Mouse (Mus musculus) lung, adult 18-20 months (tissue): ENCODE measurements at regions not wholly inside any gene's neighbourhood (a gene's known extent, or its start where the extent isn't known, plus 50 kb on each side); places are given as distances from the start of the nearest gene placed in this dataset.

Source experiments
- DNase-seq, 2 experiments: peaks; one replicate each; pipeline ENCODE4 v3.0.0; 2022; ENCODE audit warnings: mixed read lengths in 2 of 2

DNA sequence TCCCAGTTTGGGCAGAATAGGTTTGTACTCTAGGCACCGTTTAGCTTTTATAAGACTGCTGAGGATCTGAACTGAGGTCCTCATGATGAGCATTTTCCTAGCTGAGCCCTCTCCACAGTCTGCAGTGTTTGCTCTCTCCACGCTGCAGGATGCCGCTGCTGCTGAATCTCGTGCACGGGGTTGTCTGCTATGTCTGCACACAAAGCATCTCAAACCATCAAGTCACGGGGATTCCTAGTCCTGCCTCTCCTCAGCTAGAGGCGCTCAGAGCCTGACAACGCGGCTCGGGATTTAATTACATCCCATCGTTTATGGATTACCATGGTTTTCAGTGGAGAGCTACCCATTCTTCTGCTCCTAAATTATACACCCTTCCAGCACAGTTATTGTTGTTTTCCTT is 175.6 kb downstream of the Rnf144b start:
- no peak for DNase-seq

GRCm38 (mm10) chr13:47300486-47300885 is 178.0 kb downstream of the Rnf144b start:
- no peak for DNase-seq

DNA sequence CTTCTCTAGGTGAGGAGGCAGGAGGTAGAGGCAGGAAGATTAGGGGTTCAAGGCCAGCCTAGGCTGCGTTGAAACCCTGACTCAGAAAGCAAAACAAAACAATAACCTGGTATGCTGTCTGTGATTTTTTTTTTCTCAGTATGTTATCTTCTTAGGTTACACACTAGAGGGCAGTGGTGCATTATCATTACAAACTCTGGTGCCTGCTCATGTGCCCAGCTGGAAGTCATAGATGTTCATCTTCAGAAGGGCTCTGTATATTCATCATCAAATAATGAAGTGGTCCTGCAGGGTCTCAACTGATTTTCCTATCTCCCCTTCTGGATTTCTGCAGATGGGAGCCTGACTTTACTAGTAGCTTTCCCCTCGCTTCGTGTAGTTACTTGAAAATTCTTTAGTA is 178.6 kb downstream of the Rnf144b start:
- no peak for DNase-seq

DNA sequence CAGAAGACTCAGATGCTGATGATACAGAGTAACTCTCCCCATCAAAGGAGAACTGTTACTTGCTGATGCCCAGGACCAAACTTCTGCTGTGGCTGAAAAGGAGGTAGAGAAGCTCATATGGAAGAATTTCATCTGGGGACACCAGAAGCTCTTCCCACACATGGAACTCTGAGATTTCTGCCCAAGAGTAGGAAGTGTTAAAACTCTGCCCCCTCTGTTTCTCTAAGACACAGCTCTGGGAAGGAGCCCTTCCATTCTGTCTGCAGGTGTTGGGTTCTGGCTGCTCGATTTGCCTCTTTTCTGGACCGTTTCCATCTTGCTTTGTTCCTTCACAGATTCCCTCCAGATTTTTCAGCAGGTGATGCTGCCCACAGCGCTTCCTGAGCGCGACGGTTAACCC is 187.0 kb downstream of the Rnf144b start:
- DNase-seq: no peak

DNA sequence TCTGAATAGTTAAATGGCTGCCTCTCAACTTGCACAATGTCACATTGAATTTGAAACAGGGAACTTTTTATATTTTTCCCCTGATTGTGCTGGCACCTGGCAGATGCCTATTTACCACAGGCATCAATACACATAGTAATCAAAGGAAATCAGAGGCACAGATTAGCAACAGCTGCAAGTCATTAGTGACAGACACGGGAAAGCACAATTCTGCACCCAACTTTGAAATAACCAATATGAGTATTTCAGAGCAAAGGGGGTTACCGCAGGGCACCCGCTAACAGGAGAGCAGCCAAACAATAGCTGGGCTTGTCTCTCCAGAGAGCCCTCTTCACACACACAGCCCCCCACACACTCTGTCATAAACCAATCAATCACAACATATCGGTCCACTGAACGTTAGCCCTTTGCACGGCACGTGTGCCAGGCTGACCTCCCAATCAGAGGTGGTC is 188.3 kb downstream of the Rnf144b start:
- DNase-seq: no peak

DNA sequence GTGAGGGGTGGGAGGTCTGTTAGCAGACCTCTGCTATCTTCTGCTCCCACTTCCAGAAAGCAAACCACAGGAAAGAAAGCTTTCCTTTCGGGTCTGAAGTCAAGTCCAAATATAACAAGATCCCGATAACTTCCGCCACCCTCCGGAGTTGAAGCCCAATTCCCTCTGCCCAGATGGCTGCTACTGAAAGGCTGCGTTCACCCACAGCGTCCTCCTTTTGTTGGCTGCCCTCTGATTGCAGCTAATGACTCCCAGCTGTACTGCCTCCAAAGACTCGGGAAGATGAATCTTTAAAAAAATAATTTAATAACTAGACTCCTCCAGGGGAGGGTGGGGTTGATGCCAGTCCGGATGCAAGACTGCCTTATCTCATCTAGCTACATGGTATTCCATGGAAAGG is 197.1 kb downstream of the Rnf144b start:
- DNase-seq: no peak

- DNase-seq: no peak
Observed at GRCm38 (mm10) chr13:47321876-47322275, 199.4 kb downstream of the Rnf144b start.

- no peak for DNase-seq
Observed at GRCm38 (mm10) chr13:47335996-47336684, 213.7 kb downstream of the Rnf144b start.

- no peak for DNase-seq
Observed at GRCm38 (mm10) chr13:47336865-47337441, 214.5 kb downstream of the Rnf144b start.

GRCm38 (mm10) chr13:47339411-47339810 is 217.0 kb downstream of the Rnf144b start:
- no peak for DNase-seq

- DNase-seq: no peak
Observed at GRCm38 (mm10) chr13:47342361-47342760, 219.9 kb downstream of the Rnf144b start.

GRCm38 (mm10) chr13:47345576-47345975 is 223.1 kb downstream of the Rnf144b start:
- peak in 1 of 2 experiments; percentile 11 for DNase-seq

GRCm38 (mm10) chr13:47347835-47348234 is 225.4 kb downstream of the Rnf144b start:
- DNase-seq: no peak

- DNase-seq: peak; percentile 40 to 51
Observed at GRCm38 (mm10) chr13:47348517-47349145, 226.2 kb downstream of the Rnf144b start.

- DNase-seq: no peak
Observed at GRCm38 (mm10) chr13:47354446-47354845, 232.0 kb downstream of the Rnf144b start.

- DNase-seq: no peak
Observed at GRCm38 (mm10) chr13:47355169-47355568, 232.7 kb downstream of the Rnf144b start.

- DNase-seq: no peak
Observed at GRCm38 (mm10) chr13:47358986-47359385, 236.5 kb downstream of the Rnf144b start.

DNA sequence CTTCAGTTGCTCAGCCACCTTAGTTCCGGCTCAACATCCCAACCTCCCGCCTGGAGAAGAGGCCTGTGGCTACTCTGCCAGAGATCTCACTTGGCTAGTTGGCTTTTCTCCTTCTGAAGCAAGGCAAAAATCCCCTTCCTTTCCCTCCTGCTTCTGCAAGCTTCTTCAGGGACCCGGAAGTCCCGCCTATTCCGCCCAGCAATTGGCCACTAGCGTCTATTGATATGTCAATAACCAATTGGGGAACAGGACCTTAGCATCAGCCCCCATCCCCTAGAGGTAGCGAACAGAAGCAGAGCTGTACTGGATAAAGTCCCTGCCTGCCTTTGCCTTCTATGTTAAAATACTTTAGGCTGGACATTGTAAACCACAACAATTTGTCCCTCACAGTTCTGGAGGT is 243.3 kb downstream of the Rnf144b start:
- no peak for DNase-seq

DNA sequence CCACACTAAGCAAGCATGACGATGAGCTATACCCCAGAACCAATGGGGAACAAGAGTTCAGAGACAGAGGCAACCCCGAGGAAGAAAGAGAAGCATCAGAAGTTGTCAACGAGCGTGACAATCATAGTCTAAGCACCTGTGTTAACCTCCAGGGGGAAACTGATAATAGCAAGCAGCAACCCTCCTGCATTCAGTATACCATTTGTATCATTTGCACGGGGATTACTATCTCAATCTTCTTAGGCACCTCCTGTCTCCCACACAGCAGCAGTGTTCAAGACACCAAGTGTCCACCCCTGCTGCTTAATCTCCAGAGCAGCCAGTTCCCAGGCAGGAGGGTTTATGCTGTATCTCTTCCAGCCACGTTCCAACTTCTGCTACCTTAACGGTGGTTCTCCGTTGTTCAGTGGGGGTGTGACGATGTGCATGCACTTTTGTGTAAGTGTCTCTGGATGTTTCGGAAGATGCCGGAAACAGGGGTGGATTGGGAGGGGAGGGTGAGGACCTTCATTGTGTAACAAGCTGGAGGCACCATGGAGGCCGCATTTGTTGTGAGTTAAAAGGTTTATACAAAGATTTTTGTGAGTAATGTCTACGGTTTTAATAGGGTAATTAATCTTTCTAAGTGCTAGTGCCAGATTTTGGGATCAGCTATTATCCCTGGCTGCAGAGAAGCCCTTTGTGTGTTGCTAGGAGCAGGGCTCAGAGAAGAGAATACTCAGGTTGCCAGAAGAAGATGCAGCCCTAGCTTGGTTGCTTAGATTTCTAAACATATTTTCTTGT is 245.8 kb downstream of the Rnf144b start:
- no peak for DNase-seq

GRCm38 (mm10) chr13:47374583-47374982 is 252.1 kb downstream of the Rnf144b start:
- DNase-seq: no peak

GRCm38 (mm10) chr13:47391023-47391422 is 268.6 kb downstream of the Rnf144b start:
- no peak for DNase-seq

- DNase-seq: no peak
Observed at GRCm38 (mm10) chr13:47397726-47398350, 275.4 kb downstream of the Rnf144b start.

DNA sequence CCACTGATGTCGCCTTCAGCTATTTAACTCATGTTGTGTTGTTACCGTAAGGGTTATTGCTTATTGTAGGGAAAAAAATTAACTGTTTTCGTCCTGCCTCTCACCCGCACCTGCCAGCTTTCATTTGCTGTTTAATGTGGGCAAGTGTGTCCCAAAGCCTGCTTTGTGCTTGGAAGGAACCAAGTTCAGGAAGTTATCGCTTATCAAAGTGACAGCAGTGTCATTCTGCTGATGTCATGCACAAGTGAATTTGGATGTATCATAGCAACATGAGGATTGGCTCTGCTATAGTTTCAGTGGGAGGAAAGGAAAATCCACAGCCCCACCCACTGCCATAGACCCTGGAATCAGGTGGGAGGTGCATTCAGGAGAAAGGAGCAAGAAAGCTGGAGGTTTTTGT is 276.5 kb downstream of the Rnf144b start:
- DNase-seq: no peak
